Mouse (Mus musculus) neural tube, embryonic 14.5 days (tissue): ENCODE results near the gene Trpm7. TPM values are rescaled to one million over a fixed set of nuclear protein-coding genes. Genes with fewer than 3 reads are reported as not detected.
"Not testable (repeated sequence)": the region's sequence is repeated elsewhere in the genome, so short reads cannot be mapped to it uniquely, and the experiment has no call there.

ENCODE experiments used
- ATAC-seq: fragments of 200-750 bp; cut with Nextera tagmentation; 2 replicates; pipeline ENCODE4 v1.8.0; 2017; ENCODE audit warnings: low read depth, mild to moderate bottlenecking, moderate TSS enrichment, moderate library complexity
- H3K27ac ChIP-seq: fragments of 300-500 bp; sonication (generic); 2 replicates; pipeline ENCODE4 v1.5.1; 2014; ENCODE audit warnings: low read depth, mild to moderate bottlenecking, control low read depth, low read length, moderate library complexity, mixed read lengths
- H3K27me3 ChIP-seq: fragments of 300-500 bp; sonication (generic); 2 replicates; pipeline ENCODE4 v1.6.1; 2014; ENCODE audit warnings: low read length; ENCODE audit not compliant: control insufficient read depth, insufficient read depth
- H3K36me3 ChIP-seq: fragments of 300-500 bp; sonication (generic); 2 replicates; pipeline ENCODE4 v1.6.1; 2014; ENCODE audit warnings: low read length, mixed read lengths; ENCODE audit not compliant: control insufficient read depth, insufficient read depth
- H3K4me1 ChIP-seq: fragments of 300-500 bp; sonication (generic); 2 replicates; pipeline ENCODE4 v1.6.1; 2014; ENCODE audit warnings: low read length; ENCODE audit not compliant: control insufficient read depth, insufficient read depth
- H3K4me2 ChIP-seq: fragments of 300-500 bp; sonication (generic); 2 replicates; pipeline ENCODE4 v1.6.1; 2014; ENCODE audit warnings: mild to moderate bottlenecking, low read depth, low read length, control low read depth
- H3K4me3 ChIP-seq: fragments of 300-500 bp; sonication (generic); 2 replicates; pipeline ENCODE4 v1.5.1; 2014; ENCODE audit warnings: low read depth, low read length, control low read depth, mixed read lengths
- H3K9ac ChIP-seq: fragments of 300-500 bp; sonication (generic); replicated peaks from 2 replicates; pipeline ENCODE4 v1.6.1; 2014; ENCODE audit warnings: low read depth, mild to moderate bottlenecking, control low read depth, low read length, mixed read lengths
- H3K9me3 ChIP-seq: fragments of 300-500 bp; sonication (generic); 2 replicates; pipeline ENCODE4 v1.6.1; 2016; ENCODE audit warnings: low read length; ENCODE audit not compliant: control insufficient read depth
- WGBS: fragments of 180-500 bp; shearing (Covaris S2); extraction: QIAGEN DNeasy Blood & Tissue Kit; methylation state at CpG from one replicate; pipeline ENCODE4 v1.1.7; 2014; 5-methylcytosine and 5-hydroxymethylcytosine counted together
- polyA plus RNA-seq: library from polyadenylated mRNA; unstranded; fragments of >200 nt; fragmentation: Nextera tagmentation; extraction: Ambion mirVana; gene quantifications from 2 replicates; pipeline ENCODE4 v1.2.1, GENCODE M21; 2014

Gene Trpm7
- polyA plus RNA-seq, 1 experiment from 2014 or later = 41.8 TPM

GRCm38 (mm10) chr2:126891743-126892142 is 15.7 kb upstream of the Trpm7 start:
- Histone ChIP-seq H3K9me3 (no peaks in the 10 kb centered on the region), H3K9ac (no peak overlapping the region), H3K27ac (no peak overlapping the region), H3K36me3 (peaks cover 7% of the 10 kb centered on the region; the same call in 1 of the 2 replicates), H3K4me2 (no peak overlapping the region), H3K27me3 (no peaks in the 10 kb centered on the region), H3K4me3 (no peak overlapping the region), H3K4me1 (no peaks in the 10 kb centered on the region)
- no peak for ATAC-seq

GRCm38 (mm10) chr2:126887141-126887540 is 11.1 kb upstream of the Trpm7 start:
- Histone ChIP-seq H3K36me3 (peaks cover under 1% of the 10 kb centered on the region; the same call in 1 of the 2 replicates), H3K4me3 (no peak overlapping the region), H3K27ac (no peak overlapping the region), H3K9me3 (no peaks in the 10 kb centered on the region), H3K4me1 (no peaks in the 10 kb centered on the region), H3K9ac (no peak overlapping the region), H3K27me3 (no peaks in the 10 kb centered on the region), H3K4me2 (no peak overlapping the region)
- no peak for ATAC-seq
- WGBS = 76% methylated on average over 3 of the region's 3 CpGs

- no peaks in the 10 kb centered on the region for H3K9me3 ChIP-seq
- no peaks in the 10 kb centered on the region for H3K36me3 ChIP-seq
- no peaks in the 10 kb centered on the region for H3K27me3 ChIP-seq
- H3K27ac ChIP-seq = no peak overlapping the region
- no peak overlapping the region for H3K4me2 ChIP-seq
- no peak for ATAC-seq
- H3K4me1 ChIP-seq = no peaks in the 10 kb centered on the region
- no peak overlapping the region for H3K9ac ChIP-seq
- no peak overlapping the region for H3K4me3 ChIP-seq
- WGBS = 83% methylated on average over 2 of the region's 2 CpGs
These were observed 9.8 kb upstream of the Trpm7 start for GRCm38 (mm10) chr2:126885871-126886270.

GRCm38 (mm10) chr2:126882711-126883110 is 6.7 kb upstream of the Trpm7 start:
- H3K36me3 ChIP-seq, H3K9ac ChIP-seq, H3K27ac ChIP-seq, H3K4me1 ChIP-seq, ATAC-seq, H3K9me3 ChIP-seq, H3K4me2 ChIP-seq, H3K27me3 ChIP-seq, H3K4me3 ChIP-seq: not testable (repeated sequence)
- WGBS = 56% methylated on average over 2 of the region's 2 CpGs

GRCm38 (mm10) chr2:126877991-126878390 is 2.0 kb upstream of the Trpm7 start:
- Histone ChIP-seq H3K9ac (no peak overlapping the region), H3K27ac (no peak overlapping the region), H3K9me3 (no peaks in the 10 kb centered on the region), H3K27me3 (no peaks in the 10 kb centered on the region), H3K4me3 (no peak overlapping the region), H3K4me1 (peaks cover 14% of the 10 kb centered on the region), H3K4me2 (no peak overlapping the region), H3K36me3 (no peaks in the 10 kb centered on the region)
- WGBS = 92% methylated on average over 1 of the region's 1 CpGs
- no peak for ATAC-seq

- H3K27me3 ChIP-seq = no peaks in the 10 kb centered on the region
- H3K9ac ChIP-seq = peak overlapping the region; percentile 91
- under 1% methylated on average over 18 of the region's 18 CpGs for whole genome bisulfite sequencing
- H3K4me1 ChIP-seq = peaks cover 14% of the 10 kb centered on the region
- ATAC-seq = peak; percentile 63
- peak overlapping the region; percentile 94 for H3K27ac ChIP-seq
- H3K9me3 ChIP-seq = no peaks in the 10 kb centered on the region
- peak overlapping the region; percentile 94 for H3K4me3 ChIP-seq
- H3K36me3 ChIP-seq = no peaks in the 10 kb centered on the region
- peak overlapping the region; percentile 71 for H3K4me2 ChIP-seq
These were observed 554 bp downstream of the Trpm7 start for GRCm38 (mm10) chr2:126875516-126875835.

GRCm38 (mm10) chr2:126874809-126875515 is 1.1 kb downstream of the Trpm7 start:
- Histone ChIP-seq H3K27me3 (no peaks in the 10 kb centered on the region), H3K27ac (peak overlapping the region; percentile 94), H3K36me3 (no peaks in the 10 kb centered on the region), H3K4me1 (peaks cover 14% of the 10 kb centered on the region), H3K4me2 (peak overlapping the region; percentile 71), H3K9me3 (no peaks in the 10 kb centered on the region), H3K9ac (peak overlapping the region; percentile 91), H3K4me3 (peak overlapping the region; percentile 94)
- ATAC-seq = no peak
- WGBS = 27% methylated on average over 13 of the region's 13 CpGs

GRCm38 (mm10) chr2:126866301-126866700 is 9.7 kb downstream of the Trpm7 start:
- Histone ChIP-seq H3K4me1 (no peaks in the 10 kb centered on the region), H3K27me3 (no peaks in the 10 kb centered on the region), H3K36me3 (no peaks in the 10 kb centered on the region), H3K9me3 (no peaks in the 10 kb centered on the region), H3K27ac (no peak overlapping the region), H3K9ac (no peak overlapping the region), H3K4me2 (no peak overlapping the region), H3K4me3 (no peak overlapping the region)
- no peak for ATAC-seq
- WGBS = 92% methylated on average over 1 of the region's 1 CpGs

GRCm38 (mm10) chr2:126865501-126866199 is 10.4 kb downstream of the Trpm7 start:
- H3K36me3 ChIP-seq = no peaks in the 10 kb centered on the region
- H3K4me1 ChIP-seq = no peaks in the 10 kb centered on the region
- no peaks in the 10 kb centered on the region for H3K27me3 ChIP-seq
- H3K27ac ChIP-seq = no peak overlapping the region
- no peak for ATAC-seq
- H3K4me2 ChIP-seq = no peak overlapping the region
- no peaks in the 10 kb centered on the region for H3K9me3 ChIP-seq
- H3K9ac ChIP-seq = no peak overlapping the region
- 82% methylated on average over 10 of the region's 10 CpGs for WGBS
- no peak overlapping the region for H3K4me3 ChIP-seq
